Mouse (Mus musculus): ENCODE measurements at regions not wholly inside any gene's neighbourhood (a gene's known extent, or its start where the extent isn't known, plus 50 kb on each side); places are given as distances from the start of the nearest gene placed in this dataset.

GRCm38 (mm10) chr10:120556116-120556515 lies 79.8 kb upstream of the Hmga2 start:
- DNase-seq (ENCODE audit: low spot score in 2 of 2) = no peak

GRCm38 (mm10) chr10:120553097-120553453 lies 76.8 kb upstream of the Hmga2 start:
- DNase-seq (ENCODE audit: low spot score in 2 of 2) = no peak

GRCm38 (mm10) chr10:120552341-120553096 lies 76.2 kb upstream of the Hmga2 start:
- DNase-seq (ENCODE audit: low spot score in 2 of 2) = peak in 1 of 2 experiments; percentile 21

- no peak for DNase-seq (ENCODE audit: low spot score in 2 of 2)
Measured at GRCm38 (mm10) chr10:120551851-120552281, 75.6 kb upstream of the Hmga2 start.

- DNase-seq (ENCODE audit: low spot score in 2 of 2) = no peak
Measured at GRCm38 (mm10) chr10:120547164-120547563, 70.9 kb upstream of the Hmga2 start.

GRCm38 (mm10) chr10:120541618-120542017 lies 65.3 kb upstream of the Hmga2 start:
- DNase-seq (ENCODE audit: low spot score in 2 of 2) = no peak

- no peak for DNase-seq (ENCODE audit: low spot score in 2 of 2)
Measured at GRCm38 (mm10) chr10:120538561-120538960, 62.3 kb upstream of the Hmga2 start.

GRCm38 (mm10) chr10:120528406-120528805 lies 52.1 kb upstream of the Hmga2 start:
- no peak for DNase-seq (ENCODE audit: low spot score in 2 of 2)

- no peak for DNase-seq (ENCODE audit: low spot score in 2 of 2)
Measured at GRCm38 (mm10) chr10:120527951-120528350, 51.7 kb upstream of the Hmga2 start.

GRCm38 (mm10) chr10:120526991-120527390 lies 50.7 kb upstream of the Hmga2 start:
- DNase-seq (ENCODE audit: low spot score in 2 of 2) = no peak

All from urinary bladder, postnatal 4 days (tissue).